Mouse (Mus musculus) myocyte (in vitro differentiated cells): ENCODE data around the gene Tnfrsf13b. TPM values are rescaled to one million over a fixed set of nuclear protein-coding genes. Genes with fewer than 3 reads are reported as not detected.

Experiments
- H3K27me3 ChIP-seq: one replicate; pipeline ENCODE4 v1.6.1; 2011; ENCODE audit not compliant: control insufficient read depth, insufficient read depth, insufficient read length
- H3K36me3 ChIP-seq: one replicate; pipeline ENCODE4 v1.6.1; 2011; ENCODE audit not compliant: control insufficient read depth, insufficient read depth
- H3K4me2 ChIP-seq: one replicate; pipeline ENCODE4 v1.6.1; 2011; ENCODE audit warnings: low read depth, control low read depth
- H3K4me3 ChIP-seq: one replicate; pipeline ENCODE4 v1.5.1; 2011; ENCODE audit warnings: mild to moderate bottlenecking, control low read depth, moderate library complexity
- H3K79me2 ChIP-seq: one replicate; pipeline ENCODE4 v1.6.1; 2011; ENCODE audit not compliant: control insufficient read depth, insufficient read depth
- H3ac ChIP-seq: one replicate; pipeline ENCODE4 v1.6.1; 2011; ENCODE audit not compliant: control insufficient read depth, insufficient read length
- CEBPB ChIP-seq: IDR thresholded peaks from 2 replicates; pipeline ENCODE4 v1.6.1; 2011; ENCODE audit warnings: mild to moderate bottlenecking, moderate library complexity; ENCODE audit not compliant: poor library complexity, insufficient read depth, severe bottlenecking
- E2F4 ChIP-seq: IDR thresholded peaks from one replicate; pipeline ENCODE4 v1.6.1; 2011; ENCODE audit warnings: mild to moderate bottlenecking, control low read depth, moderate library complexity; ENCODE audit not compliant: insufficient read depth
- MAX ChIP-seq: IDR thresholded peaks from one replicate; pipeline ENCODE4 v1.6.1; 2011; ENCODE audit warnings: low read depth, mild to moderate bottlenecking, control low read depth
- MYOD1 ChIP-seq, 3 experiments: IDR thresholded peaks; one replicate each; pipeline ENCODE4 v1.6.1; 2011; ENCODE audit warnings: control low read depth in 2 of 3, low read depth in 2 of 3, mild to moderate bottlenecking in 2 of 3, moderate library complexity in 1 of 3; ENCODE audit not compliant: insufficient read length in 2 of 3, control insufficient read depth in 1 of 3
- MYOG ChIP-seq, 3 experiments: IDR thresholded peaks; one replicate each; pipeline ENCODE4 v1.6.1; 2011; ENCODE audit warnings: control low read depth in 2 of 3, low read depth in 2 of 3, mild to moderate bottlenecking in 2 of 3; ENCODE audit not compliant: insufficient read length in 2 of 3, control insufficient read depth in 1 of 3, insufficient read depth in 1 of 3
- POLR2A ChIP-seq: IDR thresholded peaks from one replicate; pipeline ENCODE4 v1.6.1; 2011; ENCODE audit warnings: low read depth, mild to moderate bottlenecking, control low read depth, moderate library complexity; ENCODE audit not compliant: insufficient read length
- POLR2AphosphoS2 ChIP-seq: IDR thresholded peaks from one replicate; pipeline ENCODE4 v1.6.1; 2011; ENCODE audit warnings: low read depth, control low read depth; ENCODE audit not compliant: insufficient read length
- REST ChIP-seq: IDR thresholded peaks from one replicate; pipeline ENCODE4 v1.6.1; 2011; ENCODE audit warnings: mild to moderate bottlenecking, control low read depth, moderate library complexity; ENCODE audit not compliant: insufficient read depth, insufficient read length
- SRF ChIP-seq: IDR thresholded peaks from one replicate; pipeline ENCODE4 v1.6.1; 2011; ENCODE audit warnings: low read depth; ENCODE audit not compliant: control insufficient read depth, insufficient read length
- TCF12 ChIP-seq: IDR thresholded peaks from one replicate; pipeline ENCODE4 v1.6.1; 2011; ENCODE audit warnings: mild to moderate bottlenecking, control low read depth; ENCODE audit not compliant: poor library complexity, insufficient read depth, severe bottlenecking
- TCF3 ChIP-seq: IDR thresholded peaks from one replicate; pipeline ENCODE4 v1.6.1; 2011; ENCODE audit warnings: low read depth, control low read depth; ENCODE audit not compliant: insufficient read length
- USF1 ChIP-seq: IDR thresholded peaks from one replicate; pipeline ENCODE4 v1.6.1; 2011; ENCODE audit warnings: low read depth, mild to moderate bottlenecking, control low read depth, moderate library complexity
- polyA plus RNA-seq: library from polyadenylated mRNA; unstranded; fragments of >200 nt; fragmentation: generic; extraction: Trizol; gene quantifications from one replicate; pipeline ENCODE4 v1.2.1, GENCODE M21; 2012; ENCODE audit warnings: missing spikeins

Tnfrsf13b gene
- polyA plus RNA-seq, 1 experiment: 0.04 TPM

DNA sequence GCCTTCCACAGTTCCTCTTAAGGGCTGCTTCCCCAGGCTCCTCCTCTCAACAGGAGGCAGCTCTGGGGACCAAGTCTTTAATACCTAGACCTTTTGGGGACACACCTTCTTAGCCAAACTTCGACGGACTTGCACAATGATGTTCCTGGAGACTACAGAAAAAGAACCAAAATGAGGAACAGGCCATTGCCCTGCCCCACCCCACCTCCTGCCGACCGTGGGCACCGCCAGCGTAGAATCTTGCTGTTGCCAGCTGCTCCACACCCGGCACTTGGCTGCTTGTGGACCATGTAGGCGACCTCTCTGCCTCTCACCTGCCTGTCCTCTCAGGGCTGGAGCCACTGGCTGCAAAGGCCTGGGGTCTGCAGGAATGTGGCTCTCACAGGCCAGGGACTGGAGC is 10.3 kb upstream of the Tnfrsf13b start:
- H3ac ChIP-seq: no peak overlapping the region
- no peaks in the 10 kb centered on the region for H3K36me3 ChIP-seq
- no peak overlapping the region for H3K4me2 ChIP-seq
- H3K4me3 ChIP-seq: no peak overlapping the region
- no peak for TF ChIP-seq CEBPB
- no peak for TF ChIP-seq POLR2A
- TF ChIP-seq SRF: no peak
- no peak for TF ChIP-seq TCF3
- TF ChIP-seq USF1: no peak
- no peak for TF ChIP-seq E2F4
- no peak for TF ChIP-seq POLR2AphosphoS2
- TF ChIP-seq MYOG (IDR thresholded peaks at IDR 0.05; ENCODE audit: control insufficient read depth in 1 of 3, insufficient read depth in 1 of 3, insufficient read length in 2 of 3, low read depth in 2 of 3): no peak
- no peak for TF ChIP-seq REST
- no peak for TF ChIP-seq TCF12
- TF ChIP-seq MAX: no peak
- no peak for TF ChIP-seq MYOD1 (IDR thresholded peaks at IDR 0.05; ENCODE audit: control insufficient read depth in 1 of 3, insufficient read length in 2 of 3, low read depth in 2 of 3)
- no peaks in the 10 kb centered on the region for H3K27me3 ChIP-seq
- no peaks in the 10 kb centered on the region for H3K79me2 ChIP-seq

DNA sequence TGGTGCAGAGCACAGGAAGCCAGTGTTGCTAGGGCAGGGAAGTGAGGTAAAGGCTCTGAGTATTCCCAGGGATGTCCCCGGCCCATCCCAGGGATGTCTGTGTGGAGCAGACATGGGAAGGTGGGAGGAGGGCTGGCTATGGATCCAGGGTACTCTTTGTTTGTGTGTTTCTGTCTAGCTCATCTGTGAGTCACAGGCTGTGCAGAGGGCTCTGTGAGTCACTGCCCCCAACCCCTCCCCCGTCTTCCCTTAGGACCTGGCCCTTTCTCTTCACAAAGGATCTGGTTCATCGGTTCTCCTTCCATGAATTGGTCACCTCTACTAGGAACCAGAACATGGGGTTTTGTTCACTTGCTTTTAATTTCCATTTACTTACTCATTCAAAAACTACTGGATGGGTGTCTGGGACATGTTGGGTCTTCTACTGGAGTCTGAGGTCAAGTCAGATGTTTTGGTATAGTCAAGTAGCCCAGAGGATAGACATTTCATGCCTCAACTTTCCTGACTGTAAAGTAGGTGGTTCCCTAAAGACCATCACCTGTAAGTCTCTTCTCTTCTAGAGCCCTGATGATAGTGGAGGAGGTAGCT is 6.5 kb upstream of the Tnfrsf13b start:
- Histone ChIP-seq H3K27me3 (no peaks in the 10 kb centered on the region), H3ac (no peak overlapping the region), H3K36me3 (no peaks in the 10 kb centered on the region), H3K4me3 (no peak overlapping the region), H3K79me2 (no peaks in the 10 kb centered on the region), H3K4me2 (peak overlapping the region; percentile 39)
- TF ChIP-seq MAX (no peak), USF1 (no peak), REST (no peak), MYOG (IDR thresholded peaks at IDR 0.05; ENCODE audit: control insufficient read depth in 1 of 3, insufficient read depth in 1 of 3, insufficient read length in 2 of 3, low read depth in 2 of 3) (no peak), SRF (no peak), TCF12 (no peak)

DNA sequence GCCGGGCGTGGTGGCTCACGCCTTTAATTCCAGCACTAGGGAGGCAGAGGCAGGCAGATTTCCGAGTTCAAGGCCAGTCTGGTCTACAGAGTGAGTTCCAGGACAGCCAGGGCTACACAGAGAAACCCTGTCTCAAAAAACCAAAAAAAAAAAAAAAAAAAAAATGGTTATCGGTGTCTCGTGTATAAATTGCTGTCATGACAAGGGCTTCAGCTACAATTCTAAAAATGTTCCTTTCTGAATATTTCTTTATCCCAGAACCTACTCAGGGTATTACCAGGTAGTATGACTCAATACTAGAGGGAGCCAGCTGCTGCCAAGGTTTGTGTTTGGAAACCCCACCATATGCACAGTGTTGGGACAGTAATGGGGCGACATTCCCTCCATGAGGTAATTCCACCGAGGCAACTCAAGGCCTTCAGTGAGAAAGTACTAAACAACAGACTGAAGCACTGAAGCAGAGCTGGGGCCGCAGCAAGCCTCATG is 4.2 kb upstream of the Tnfrsf13b start:
- Histone ChIP-seq H3K4me3 (no peak overlapping the region), H3K4me2 (no peak overlapping the region), H3K36me3 (no peaks in the 10 kb centered on the region), H3K27me3 (no peaks in the 10 kb centered on the region), H3ac (no peak overlapping the region), H3K79me2 (no peaks in the 10 kb centered on the region)
- TF ChIP-seq SRF (no peak), POLR2AphosphoS2 (no peak), TCF12 (no peak), E2F4 (no peak), POLR2A (no peak), MYOD1 (IDR thresholded peaks at IDR 0.05; ENCODE audit: control insufficient read depth in 1 of 3, insufficient read length in 2 of 3, low read depth in 2 of 3) (no peak), TCF3 (no peak), CEBPB (no peak), MYOG (IDR thresholded peaks at IDR 0.05; ENCODE audit: control insufficient read depth in 1 of 3, insufficient read depth in 1 of 3, insufficient read length in 2 of 3, low read depth in 2 of 3) (no peak), REST (no peak), USF1 (no peak), MAX (no peak)

GRCm38 (mm10) chr11:61122769-61123288 is 3.7 kb upstream of the Tnfrsf13b start:
- no peak overlapping the region for H3K4me2 ChIP-seq
- no peak for TF ChIP-seq MYOD1 (IDR thresholded peaks at IDR 0.05; ENCODE audit: control insufficient read depth in 1 of 3, insufficient read length in 2 of 3, low read depth in 2 of 3)
- no peak for TF ChIP-seq SRF
- TF ChIP-seq TCF3: no peak
- no peak for TF ChIP-seq MYOG (IDR thresholded peaks at IDR 0.05; ENCODE audit: control insufficient read depth in 1 of 3, insufficient read depth in 1 of 3, insufficient read length in 2 of 3, low read depth in 2 of 3)
- TF ChIP-seq CEBPB: no peak
- no peaks in the 10 kb centered on the region for H3K79me2 ChIP-seq
- H3K27me3 ChIP-seq: no peaks in the 10 kb centered on the region
- no peaks in the 10 kb centered on the region for H3K36me3 ChIP-seq
- H3K4me3 ChIP-seq: no peak overlapping the region
- H3ac ChIP-seq: no peak overlapping the region

DNA sequence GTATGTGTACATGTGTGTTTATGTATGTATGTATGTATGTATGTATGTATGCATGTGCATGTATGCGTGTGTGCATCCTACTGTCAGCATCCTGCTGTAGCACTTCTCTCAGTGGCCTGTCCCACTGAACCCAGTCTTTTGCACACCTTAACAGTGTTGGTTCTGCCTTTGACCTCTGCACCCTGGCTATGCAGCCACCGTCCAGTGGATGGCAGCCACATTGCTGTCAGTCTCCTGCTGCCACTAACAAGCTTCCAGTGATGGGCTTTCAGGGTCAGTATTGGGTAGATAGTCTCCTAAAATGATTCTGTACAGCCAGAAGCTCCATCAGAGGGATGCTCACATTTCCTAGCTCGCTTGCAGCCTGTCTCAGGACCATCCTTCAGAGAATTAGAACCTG is 2.7 kb upstream of the Tnfrsf13b start:
- no peak for TF ChIP-seq REST
- no peak for TF ChIP-seq USF1
- TF ChIP-seq POLR2AphosphoS2: no peak
- no peak for TF ChIP-seq SRF
- TF ChIP-seq E2F4: no peak
- TF ChIP-seq TCF3: no peak
- no peak for TF ChIP-seq MAX
- TF ChIP-seq MYOD1 (IDR thresholded peaks at IDR 0.05; ENCODE audit: control insufficient read depth in 1 of 3, insufficient read length in 2 of 3, low read depth in 2 of 3): no peak
- no peak for TF ChIP-seq CEBPB
- TF ChIP-seq MYOG (IDR thresholded peaks at IDR 0.05; ENCODE audit: control insufficient read depth in 1 of 3, insufficient read depth in 1 of 3, insufficient read length in 2 of 3, low read depth in 2 of 3): no peak
- TF ChIP-seq TCF12: no peak
- no peak for TF ChIP-seq POLR2A
- Histone ChIP-seq H3K4me2 (no peak overlapping the region), H3K36me3 (no peaks in the 10 kb centered on the region), H3K27me3 (no peaks in the 10 kb centered on the region), H3K79me2 (no peaks in the 10 kb centered on the region), H3ac (no peak overlapping the region), H3K4me3 (no peak overlapping the region)
